ENCODE assay signal across 10 mouse cellular contexts in genomic region chr2:160620279-160620963, GRCm38 (mm10). TPM values are rescaled to one million over a fixed set of nuclear protein-coding genes. Genes with fewer than 3 reads are reported as not detected.
DNase-seq lines count a peak whose midpoint lies in the region; ATAC-seq and TF ChIP-seq lines count a peak whose summit lies in the region.
"Had no signal": no experiment of that assay in that cellular context is flagged by ENCODE, and none has a peak within 500 bp of the region (broad histone marks: within the 10 kb centered on the region; RNA-seq: fewer than 3 reads in every experiment).

No protein-coding gene starts in this region.

- H3ac ChIP-seq in myocyte (ENCODE audit: control insufficient read depth, insufficient read length): no peak overlapping the region

- H3K36me3 ChIP-seq in lung, embryonic 15.5 days: no peaks in the 10 kb centered on the region
- H3K36me3 ChIP-seq in intestine, embryonic 14.5 days (ENCODE audit: control insufficient read depth, insufficient read depth, low read length): no peaks in the 10 kb centered on the region
- H3K36me3 ChIP-seq in myocyte (ENCODE audit: control insufficient read depth, insufficient read depth): no peaks in the 10 kb centered on the region
- H3K36me3 ChIP-seq in midbrain, embryonic 14.5 days (ENCODE audit: control insufficient read depth, insufficient read depth, low read length): no peaks in the 10 kb centered on the region
- H3K36me3 ChIP-seq: midbrain, embryonic 13.5 days had no signal

- no peak overlapping the region for H3K9ac ChIP-seq in lung, embryonic 15.5 days
- no peak overlapping the region for H3K9ac ChIP-seq in intestine, embryonic 14.5 days (ENCODE audit: low read length)
- no peak overlapping the region for H3K9ac ChIP-seq in midbrain, embryonic 14.5 days (replicated peaks; ENCODE audit: low read length)
- H3K9ac ChIP-seq: midbrain, embryonic 13.5 days had no signal

- H3K4me2 ChIP-seq in lung, embryonic 15.5 days: peak overlapping the region; percentile 26; the same call in 1 of the 2 replicates
- H3K4me2 ChIP-seq in intestine, embryonic 14.5 days (ENCODE audit: low read length): no peak overlapping the region
- H3K4me2 ChIP-seq in myocyte (ENCODE audit: low read depth): peak overlapping the region; percentile 60
- no peak overlapping the region for H3K4me2 ChIP-seq in midbrain, embryonic 14.5 days (ENCODE audit: low read length)
- H3K4me2 ChIP-seq: midbrain, embryonic 13.5 days had no signal

- H3K4me1 ChIP-seq in lung, embryonic 15.5 days: peaks cover 39% of the 10 kb centered on the region
- H3K4me1 ChIP-seq in intestine, embryonic 14.5 days (replicated peaks; ENCODE audit: control insufficient read depth, insufficient read depth, low read length): peaks cover 28% of the 10 kb centered on the region
- H3K4me1 ChIP-seq in midbrain, embryonic 14.5 days (ENCODE audit: control insufficient read depth, insufficient read depth, low read length): 0 out of 2 replicates have a peak, but pooled peaks cover 2% of the 10 kb centered on the region
- H3K4me1 ChIP-seq: midbrain, embryonic 13.5 days had no signal

- no peak for TF ChIP-seq POLR2A in myocyte (IDR thresholded peaks at IDR 0.05; ENCODE audit: insufficient read length, low read depth)

- intact Hi-C loops in left cerebral cortex, postnatal 14 days (cut with DNase I): no loop called here

- 63% methylated on average over 6 of the region's 6 CpGs for WGBS in lung, embryonic 15.5 days
- 73% methylated on average over 6 of the region's 6 CpGs for WGBS in intestine, embryonic 14.5 days
- 84% methylated on average over 6 of the region's 6 CpGs for WGBS in midbrain, embryonic 14.5 days

- peak; percentile 7; the same call in 1 of the 2 replicates for ATAC-seq in lung, embryonic 15.5 days (ENCODE audit: borderline replicate concordance, extremely low read depth, low FRiP score, low TSS enrichment)
- ATAC-seq in intestine, embryonic 14.5 days (replicated peaks; ENCODE audit: low FRiP score, low TSS enrichment, low read depth): no peak
- no peak for ATAC-seq in midbrain, embryonic 14.5 days (ENCODE audit: low FRiP score, low TSS enrichment)
- ATAC-seq: midbrain, embryonic 13.5 days had no signal

- no peaks in the 10 kb centered on the region for H3K9me3 ChIP-seq in lung, embryonic 15.5 days
- no peaks in the 10 kb centered on the region; the same call in 1 of the 2 replicates for H3K9me3 ChIP-seq in intestine, embryonic 14.5 days (ENCODE audit: control insufficient read depth, low read length)
- H3K9me3 ChIP-seq in midbrain, embryonic 14.5 days (ENCODE audit: control insufficient read depth, low read length): no peaks in the 10 kb centered on the region
- H3K9me3 ChIP-seq: midbrain, embryonic 13.5 days had no signal

- H3K27me3 ChIP-seq in lung, embryonic 15.5 days: no peaks in the 10 kb centered on the region
- H3K27me3 ChIP-seq in intestine, embryonic 14.5 days (replicated peaks; ENCODE audit: control insufficient read depth, insufficient read depth, low read length): no peaks in the 10 kb centered on the region
- H3K27me3 ChIP-seq in myocyte (ENCODE audit: control insufficient read depth, insufficient read depth, insufficient read length): no peaks in the 10 kb centered on the region
- H3K27me3 ChIP-seq in midbrain, embryonic 14.5 days (ENCODE audit: control insufficient read depth, insufficient read depth, low read length): no peaks in the 10 kb centered on the region
- H3K27me3 ChIP-seq: midbrain, embryonic 13.5 days had no signal

- H3K4me3 ChIP-seq in lung, embryonic 15.5 days: no peak overlapping the region
- H3K4me3 ChIP-seq in intestine, embryonic 14.5 days (ENCODE audit: low read depth, low read length): no peak overlapping the region
- H3K4me3 ChIP-seq in myocyte: peak overlapping the region; percentile 30
- no peak overlapping the region for H3K4me3 ChIP-seq in midbrain, embryonic 14.5 days (replicated peaks; ENCODE audit: low read depth, low read length)
- H3K4me3 ChIP-seq: midbrain, embryonic 13.5 days had no signal

- no peak for DNase-seq in lung, postnatal 36 days
- peak; percentile 21 for DNase-seq in fat pad, adult 2 months (ENCODE audit: extremely low read depth, low read depth, low spot score)
- no peak for DNase-seq in intestine, embryonic 14.5 days (ENCODE audit: low spot score)
- no peak for DNase-seq in left cerebral cortex, postnatal 14 days (ENCODE audit: low spot score in 2 of 2)
- DNase-seq in thymus, postnatal 4 days: no peak
- no peak for DNase-seq in midbrain, embryonic 14.5 days
- DNase-seq: thymus, postnatal 36 days had no signal

- H3K27ac ChIP-seq in lung, embryonic 15.5 days: peak overlapping the region; percentile 89
- H3K27ac ChIP-seq in intestine, embryonic 14.5 days (ENCODE audit: low read depth): peak overlapping the region; percentile 18; the same call in 1 of the 2 replicates
- no peak overlapping the region for H3K27ac ChIP-seq in midbrain, embryonic 14.5 days (replicated peaks; ENCODE audit: low read depth, low read length)
- H3K27ac ChIP-seq: midbrain, embryonic 13.5 days had no signal

- no peaks in the 10 kb centered on the region for H3K79me2 ChIP-seq in myocyte (ENCODE audit: control insufficient read depth, insufficient read depth)

TF ChIP-seq in myocyte, 11 proteins besides CTCF, POLR2A, EP300 and RAD21:
- TF ChIP-seq TCF3 (IDR thresholded peaks at IDR 0.05; ENCODE audit: insufficient read length, low read depth) (no peak), REST (IDR thresholded peaks at IDR 0.05; ENCODE audit: insufficient read depth, insufficient read length) (no peak)

RNA-seq across cellular contexts. Expression of gene Top1, which starts 25.3 kb away (rescaled TPM):
- polyA plus RNA-seq in lung, embryonic 15.5 days (2015; fragmentation: Nextera tagmentation; extraction: Ambion mirVana): 69.8 and 69.9 TPM in 2 replicates
- 69.1 and 76.2 TPM in 2 replicates for polyA plus RNA-seq in intestine, embryonic 14.5 days (2014; fragmentation: Nextera tagmentation; extraction: Ambion mirVana)
- polyA plus RNA-seq in myocyte (2012; fragmentation: generic; extraction: Trizol): 37.2 TPM
- total RNA-seq in left cerebral cortex, postnatal 14 days (2021): 10 to 100 TPM; 80.7 to 86.8 TPM
- polyA plus RNA-seq in midbrain, embryonic 14.5 days (2014; fragmentation: Nextera tagmentation; extraction: Ambion mirVana): 83.2 and 83.5 TPM in 2 replicates

Comparison
In these comparisons a context has a peak if more than half of its experiments do, and no peak if none do; other contexts are left out.
1. H3K4me2 ChIP-seq: peak in lung, embryonic 15.5 days (single experiment) and myocyte (single experiment); none in intestine, embryonic 14.5 days (single experiment) and midbrain, embryonic 14.5 days (single experiment).